Mouse (Mus musculus) cerebellum, adult 2 months (tissue): ENCODE measurements around the gene H2-Q6. TPM values are rescaled to one million over a fixed set of nuclear protein-coding genes. Genes with fewer than 3 reads are reported as not detected.
"Not testable (repeated sequence)": the region's sequence is repeated elsewhere in the genome, so short reads cannot be mapped to it uniquely, and the experiment has no call there.

Experiments
- DNase-seq, 2 experiments: peaks; one replicate each; pipeline ENCODE4 v3.0.0; 2021
- H3K27ac ChIP-seq: fragments of 200-500 bp; 2 replicates; pipeline ENCODE4 v1.5.1; 2012; ENCODE audit warnings: low read length, control low read depth, inconsistent platforms; ENCODE audit not compliant: insufficient read depth
- H3K27me3 ChIP-seq: fragments of 200-500 bp; 2 replicates; pipeline ENCODE4 v1.6.1; 2012; ENCODE audit warnings: inconsistent platforms, mild to moderate bottlenecking, low read length, moderate library complexity; ENCODE audit not compliant: control insufficient read depth, insufficient read depth
- H3K4me1 ChIP-seq: fragments of 200-500 bp; 2 replicates; pipeline ENCODE4 v1.6.1; 2011; ENCODE audit warnings: low read length; ENCODE audit not compliant: control insufficient read depth, insufficient read depth
- H3K4me3 ChIP-seq: fragments of 200-500 bp; replicated peaks from 2 replicates; pipeline ENCODE3; 2011; ENCODE audit warnings: mild to moderate bottlenecking, low read depth, low read length, control low read depth; ENCODE audit not compliant: insufficient read depth
- CTCF ChIP-seq: fragments of 200-500 bp; IDR thresholded peaks from 2 replicates; pipeline ENCODE4 v1.5.1; 2011; ENCODE audit warnings: low read depth, mild to moderate bottlenecking, control low read depth, low read length, moderate library complexity, borderline replicate concordance; ENCODE audit not compliant: insufficient read depth
- WGBS: fragments of 180-500 bp; shearing (Covaris S2); methylation state at CpG from one replicate; pipeline ENCODE4 v1.1.7; 2018; 5-methylcytosine and 5-hydroxymethylcytosine counted together
- polyA plus RNA-seq: library from polyadenylated mRNA; depleted of rRNA; stranded (reverse); fragments of >200 nt; gene quantifications from 2 replicates; pipeline ENCODE4 v1.2.3, GENCODE M21; 2012

Gene H2-Q6
- polyA plus RNA-seq, 1 experiment, result 1.4 TPM

- not testable (repeated sequence) for H3K4me3 ChIP-seq, H3K4me1 ChIP-seq, H3K27ac ChIP-seq, DNase-seq, H3K27me3 ChIP-seq
- peak; percentile 23; the same call in 1 of the 2 replicates for TF ChIP-seq CTCF
- WGBS, result 8% methylated on average over 8 of the region's 8 CpGs
Observed at GRCm38 (mm10) chr17:35434836-35435235, 10.2 kb downstream of the H2-Q6 start.

- not testable (repeated sequence) for H3K27ac ChIP-seq, H3K27me3 ChIP-seq, H3K4me3 ChIP-seq, H3K4me1 ChIP-seq, DNase-seq
- WGBS, result 74% methylated on average over 3 of the region's 3 CpGs
Observed at GRCm38 (mm10) chr17:35435577-35435976, 10.9 kb downstream of the H2-Q6 start.

- not testable (repeated sequence) for DNase-seq, H3K4me1 ChIP-seq, H3K27me3 ChIP-seq, H3K27ac ChIP-seq, H3K4me3 ChIP-seq
- 72% methylated on average over 1 of the region's 1 CpGs for WGBS
Observed at GRCm38 (mm10) chr17:35437386-35437936, 12.8 kb downstream of the H2-Q6 start.

- 90% methylated on average over 2 of the region's 3 CpGs for WGBS
- not testable (repeated sequence) for H3K27ac ChIP-seq, H3K4me3 ChIP-seq, DNase-seq, H3K27me3 ChIP-seq, H3K4me1 ChIP-seq
Observed at GRCm38 (mm10) chr17:35438395-35438794, 13.7 kb downstream of the H2-Q6 start.

- not testable (repeated sequence) for H3K27me3 ChIP-seq, H3K27ac ChIP-seq, H3K4me1 ChIP-seq
- WGBS, result 5% methylated on average over 18 of the region's 18 CpGs
- DNase-seq, result peak; percentile 37 to 49
- H3K4me3 ChIP-seq, result peak within 1 kb of the TSS; percentile 34
Observed at GRCm38 (mm10) chr17:35438885-35439284, 14.2 kb downstream of the H2-Q6 start, which contains the start of gene H2-Q7. Gene H2-Q7 (plus strand): TSS chr17:35439155.

GRCm38 (mm10) chr17:35439295-35439747 lies 14.7 kb downstream of the H2-Q6 start:
- DNase-seq, H3K27me3 ChIP-seq, H3K27ac ChIP-seq, H3K4me1 ChIP-seq: not testable (repeated sequence)
- H3K4me3 ChIP-seq, result peak overlapping the region; percentile 34
- 2% methylated on average over 48 of the region's 48 CpGs for WGBS

GRCm38 (mm10) chr17:35439925-35440645 lies 15.4 kb downstream of the H2-Q6 start:
- WGBS, result 51% methylated on average over 27 of the region's 27 CpGs
- H3K27me3 ChIP-seq, DNase-seq, H3K27ac ChIP-seq, H3K4me1 ChIP-seq, H3K4me3 ChIP-seq: not testable (repeated sequence)

GRCm38 (mm10) chr17:35442376-35442775 lies 17.7 kb downstream of the H2-Q6 start:
- H3K27ac ChIP-seq, H3K27me3 ChIP-seq, DNase-seq, H3K4me1 ChIP-seq, H3K4me3 ChIP-seq: not testable (repeated sequence)
- WGBS, result 94% methylated on average over 2 of the region's 2 CpGs

GRCm38 (mm10) chr17:35444510-35444909 lies 19.9 kb downstream of the H2-Q6 start:
- not testable (repeated sequence) for H3K27me3 ChIP-seq, H3K4me1 ChIP-seq, H3K4me3 ChIP-seq, DNase-seq, H3K27ac ChIP-seq
- WGBS, result 91% methylated on average over 2 of the region's 2 CpGs

- WGBS, result no CpG with 5 or more reads among the region's 1 CpGs
Observed at GRCm38 (mm10) chr17:35458247-35458646, 33.6 kb downstream of the H2-Q6 start.

GRCm38 (mm10) chr17:35460513-35461341 lies 36.1 kb downstream of the H2-Q6 start:
- not testable (repeated sequence) for H3K4me1 ChIP-seq, H3K27me3 ChIP-seq, H3K4me3 ChIP-seq, H3K27ac ChIP-seq, DNase-seq
- no CpG with 5 or more reads among the region's 9 CpGs for WGBS

More at GRCm38 (mm10) chr17:35458247-35458646, 33.6 kb downstream of the H2-Q6 start:
- H3K27ac ChIP-seq, DNase-seq, H3K4me1 ChIP-seq, H3K4me3 ChIP-seq, H3K27me3 ChIP-seq: not testable (repeated sequence)
